Mouse (Mus musculus) ES-Bruce4 (cell line): ENCODE results near the gene Vps37b.

Experiments used
- CTCF ChIP-seq: IDR thresholded peaks from one replicate; pipeline ENCODE4 v1.8.1; 2011; ENCODE audit warnings: low read depth, low read length
- EP300 ChIP-seq: IDR thresholded peaks from 2 replicates; pipeline ENCODE4 v1.6.1; 2011; ENCODE audit warnings: low read depth, low read length; ENCODE audit not compliant: insufficient read depth
- POLR2A ChIP-seq: IDR thresholded peaks from one replicate; pipeline ENCODE4 v1.8.1; 2011; ENCODE audit warnings: low read length; ENCODE audit not compliant: insufficient read depth

- TF ChIP-seq POLR2A (no peak), CTCF (no peak), EP300 (no peak)
These were observed 30.2 kb upstream of the Vps37b start for GRCm38 (mm10) chr5:124062037-124062824.
